Mouse (Mus musculus): ENCODE measurements at regions not wholly inside any gene's neighbourhood (a gene's known extent, or its start where the extent isn't known, plus 50 kb on each side); places are given as distances from the start of the nearest gene placed in this dataset.

DNA sequence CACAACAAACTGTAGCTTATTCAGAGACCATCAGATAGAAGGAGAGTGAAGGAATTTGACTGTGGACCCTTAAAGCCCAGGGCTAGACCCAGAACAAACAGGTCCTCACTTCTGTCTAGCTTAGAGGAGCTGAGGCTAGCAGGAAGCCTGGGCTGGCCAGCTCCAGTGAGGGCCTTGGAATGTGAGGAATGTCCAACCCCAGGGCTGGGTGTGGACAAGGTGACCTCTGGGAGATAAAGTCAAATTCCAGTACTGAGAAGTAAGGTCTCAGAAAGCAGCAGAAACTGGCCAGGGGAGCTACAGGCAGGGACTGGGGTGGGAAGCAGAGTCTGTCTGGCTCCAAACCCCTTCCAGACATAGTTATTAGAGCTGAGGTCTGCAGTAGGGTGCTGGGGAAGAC lies 51.0 kb upstream of the Ssbp3 start:
- H3K27me3 ChIP-seq (replicated peaks): no peaks in the 10 kb centered on the region

DNA sequence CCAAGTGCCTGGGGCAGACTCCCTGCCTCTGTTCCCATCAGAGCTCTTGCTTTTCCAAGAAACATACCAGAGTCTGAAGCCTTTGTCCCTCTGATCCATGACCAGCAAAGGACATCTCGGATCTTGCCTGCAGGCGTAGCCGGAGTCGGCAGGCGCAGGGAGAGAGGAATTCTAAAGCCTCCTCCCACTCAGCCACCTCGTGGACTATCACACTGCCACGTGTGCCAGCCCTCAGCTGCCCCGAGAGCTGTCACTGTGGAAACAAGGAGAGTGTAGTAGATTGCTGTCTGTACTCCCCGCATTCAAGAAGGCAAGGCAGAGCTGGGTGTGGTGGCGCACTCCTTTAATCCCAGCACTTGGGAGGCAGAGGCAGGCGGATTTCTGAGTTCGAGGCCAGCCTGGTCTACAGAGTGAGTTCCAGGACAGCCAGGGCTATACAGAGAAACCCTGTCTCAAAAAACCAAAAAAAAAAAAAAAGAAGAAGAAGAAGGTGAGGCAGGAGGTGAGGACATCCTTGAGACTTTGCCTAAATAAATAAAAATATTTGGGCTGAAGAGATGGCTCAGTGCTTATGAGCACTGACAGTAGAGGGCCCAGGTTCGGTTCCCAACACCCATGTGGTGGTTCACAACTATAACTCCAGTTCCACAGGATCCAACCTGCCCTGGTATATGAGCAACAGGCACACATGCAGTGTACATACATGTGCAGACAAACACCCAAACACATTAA lies 52.0 kb upstream of the Ssbp3 start:
- H3K9ac ChIP-seq (replicated peaks): no peak overlapping the region
- ATAC-seq (ENCODE audit: low FRiP score): no peak
- no peaks in the 10 kb centered on the region for H3K9me3 ChIP-seq (replicated peaks)
- H3K4me2 ChIP-seq: no peak overlapping the region
- 52% methylated on average over 13 of the region's 13 CpGs for WGBS
- peaks cover 30% of the 10 kb centered on the region for H3K4me1 ChIP-seq
- H3K4me3 ChIP-seq (replicated peaks): no peak overlapping the region
- no peaks in the 10 kb centered on the region for H3K36me3 ChIP-seq
- H3K27me3 ChIP-seq (replicated peaks): no peaks in the 10 kb centered on the region
- H3K27ac ChIP-seq (replicated peaks): no peak overlapping the region

More for the DNA sequence above, 51.0 kb upstream of the Ssbp3 start:
- no peak overlapping the region for H3K27ac ChIP-seq (replicated peaks)
- H3K9ac ChIP-seq (replicated peaks): no peak overlapping the region
- no peak overlapping the region for H3K4me3 ChIP-seq (replicated peaks)
- no peaks in the 10 kb centered on the region for H3K9me3 ChIP-seq (replicated peaks)
- H3K36me3 ChIP-seq: no peaks in the 10 kb centered on the region
- H3K4me1 ChIP-seq: peaks cover 22% of the 10 kb centered on the region
- no peak overlapping the region for H3K4me2 ChIP-seq
- ATAC-seq (ENCODE audit: low FRiP score): no peak

- no peak overlapping the region for H3K9ac ChIP-seq (replicated peaks)
- no peaks in the 10 kb centered on the region for H3K36me3 ChIP-seq
- no peak overlapping the region for H3K4me2 ChIP-seq
- H3K27ac ChIP-seq (replicated peaks): no peak overlapping the region
- 4% methylated on average over 19 of the region's 19 CpGs for WGBS
- no peaks in the 10 kb centered on the region for H3K9me3 ChIP-seq (replicated peaks)
- H3K4me3 ChIP-seq (replicated peaks): no peak overlapping the region
- ATAC-seq (ENCODE audit: low FRiP score): no peak
- peaks cover 27% of the 10 kb centered on the region for H3K4me1 ChIP-seq
- H3K27me3 ChIP-seq (replicated peaks): no peaks in the 10 kb centered on the region
Measured at GRCm38 (mm10) chr4:106855771-106856170, 51.0 kb upstream of the Acot11 start.

- Histone ChIP-seq H3K4me1 (peaks cover 27% of the 10 kb centered on the region), H3K4me2 (peak overlapping the region; percentile 40), H3K27ac (replicated peaks) (peak overlapping the region; percentile 60; the same call in 1 of the 2 replicates), H3K36me3 (no peaks in the 10 kb centered on the region), H3K27me3 (replicated peaks) (no peaks in the 10 kb centered on the region), H3K4me3 (replicated peaks) (peak overlapping the region; percentile 18; the same call in 1 of the 2 replicates), H3K9me3 (replicated peaks) (no peaks in the 10 kb centered on the region), H3K9ac (replicated peaks) (peak overlapping the region; percentile 26; the same call in 1 of the 2 replicates)
- WGBS: 5% methylated on average over 14 of the region's 15 CpGs
- ATAC-seq (ENCODE audit: low FRiP score): peak; percentile 84
Measured at GRCm38 (mm10) chr4:106854361-106855309, 49.8 kb upstream of the Acot11 start.

Measured in neural tube, embryonic 15.5 days (tissue).